Mouse (Mus musculus): ENCODE results near the gene Rabl6. TPM values are rescaled to one million over a fixed set of nuclear protein-coding genes. Genes with fewer than 3 reads are reported as not detected.

Gene Rabl6
- polyA plus RNA-seq, 1 experiment = 158 TPM

DNA sequence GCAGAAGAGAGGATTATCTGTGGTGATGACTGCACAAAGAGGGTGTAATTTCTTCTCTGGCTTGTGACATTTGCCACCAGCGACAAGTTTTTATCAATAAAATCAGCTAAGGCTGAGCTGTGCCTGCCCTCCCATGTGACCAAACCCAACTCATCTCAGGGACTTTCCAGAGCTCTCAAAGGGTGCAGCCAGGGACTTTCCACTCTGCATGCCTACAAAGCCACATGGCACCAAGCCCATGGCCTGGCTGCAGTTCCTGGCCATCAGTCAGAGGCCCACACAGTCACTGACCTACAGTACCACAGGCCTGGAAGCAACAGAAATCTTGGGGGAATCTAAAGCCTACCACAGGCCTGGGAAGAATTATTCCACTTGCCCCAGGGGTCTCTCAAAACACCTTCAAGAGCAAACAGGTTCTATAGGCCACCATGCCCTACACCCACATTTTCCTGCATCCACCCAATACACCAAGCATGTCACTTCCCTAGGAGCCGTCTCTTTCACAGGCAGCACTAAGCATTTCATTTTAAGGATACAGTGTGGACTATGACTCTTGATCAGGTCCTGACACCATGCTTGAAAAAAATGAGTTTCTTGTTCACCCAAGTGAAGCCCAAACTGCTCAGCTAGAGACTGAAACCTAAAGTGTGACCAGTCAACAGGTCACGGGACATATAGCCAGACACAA, 74.0 kb downstream of the Rabl6 start:
- no peak overlapping the region for H3K4me3 ChIP-seq (ENCODE audit: insufficient read depth, low read length)
- TF ChIP-seq CTCF (IDR thresholded peaks at IDR 0.05; ENCODE audit: extremely low read depth, insufficient read depth, low read length) (no peak), POLR2A (IDR thresholded peaks at IDR 0.05; ENCODE audit: extremely low read depth, insufficient read depth, low read length) (no peak)
- H3K27ac ChIP-seq (ENCODE audit: insufficient read depth, low read length) = no peak overlapping the region
- H3K4me1 ChIP-seq (ENCODE audit: control insufficient read depth, insufficient read depth, low read length) = no peaks in the 10 kb centered on the region

DNA sequence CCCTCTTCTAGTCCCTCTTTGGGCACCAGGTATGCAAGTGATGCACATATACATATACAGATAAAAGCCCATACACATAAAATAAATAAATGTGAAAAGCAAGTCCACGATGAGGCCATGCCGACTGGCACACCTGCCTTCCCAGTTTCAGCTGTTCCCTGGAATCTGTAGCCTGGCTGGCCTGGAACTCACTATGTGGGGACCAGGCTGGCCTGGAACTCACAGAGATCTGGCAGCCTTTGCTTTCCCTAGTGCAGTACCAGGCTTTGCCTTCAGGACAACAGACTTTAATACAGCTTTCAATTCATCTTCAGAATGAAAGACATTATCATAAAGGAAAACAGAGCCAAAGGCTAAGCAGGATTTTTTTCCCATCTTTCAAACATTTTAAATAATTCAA, 74.6 kb downstream of the Rabl6 start:
- H3K4me3 ChIP-seq (ENCODE audit: insufficient read depth, low read length) = no peak overlapping the region
- TF ChIP-seq POLR2A (IDR thresholded peaks at IDR 0.05; ENCODE audit: extremely low read depth, insufficient read depth, low read length) (no peak), CTCF (IDR thresholded peaks at IDR 0.05; ENCODE audit: extremely low read depth, insufficient read depth, low read length) (no peak)
- no peaks in the 10 kb centered on the region for H3K4me1 ChIP-seq (ENCODE audit: control insufficient read depth, insufficient read depth, low read length)
- no peak overlapping the region for H3K27ac ChIP-seq (ENCODE audit: insufficient read depth, low read length)

Other genes starting within 250 kb of the Rabl6 start
- 16.6 and 20.4 TPM in 2 replicates for gene Uap1l1, start 242.8 kb downstream of the Rabl6 start, polyA plus RNA-seq (2012; rRNA removed)
- gene Sapcd2, start 236.2 kb downstream of the Rabl6 start, polyA plus RNA-seq (2012; rRNA removed) = 4.0 and 4.4 TPM in 2 replicates
- 15.8 and 19.0 TPM in 2 replicates for gene Entpd2, start 212.6 kb downstream of the Rabl6 start, polyA plus RNA-seq (2012; rRNA removed)
- gene Npdc1, start 209.2 kb downstream of the Rabl6 start, polyA plus RNA-seq (2012; rRNA removed) = 435 and 468 TPM in 2 replicates
- 0.38 and 0.48 TPM in 2 replicates for gene Fut7, start 185.3 kb downstream of the Rabl6 start, polyA plus RNA-seq (2012; rRNA removed)
- 105 and 109 TPM in 2 replicates for gene Abca2, start 179.8 kb downstream of the Rabl6 start, polyA plus RNA-seq (2012; rRNA removed)
- 0.72 and 0.79 TPM in 2 replicates for gene Clic3, start 151.7 kb downstream of the Rabl6 start, polyA plus RNA-seq (2012; rRNA removed)
- gene Paxx, start 147.4 kb downstream of the Rabl6 start, polyA plus RNA-seq (2012; rRNA removed) = 137 TPM in 2 replicates
- 2,250 and 2,426 TPM in 2 replicates for gene Ptgds, start 138.5 kb downstream of the Rabl6 start, polyA plus RNA-seq (2012; rRNA removed)
- gene Lcn12, start 114.6 kb downstream of the Rabl6 start, polyA plus RNA-seq (2012; rRNA removed) = not detected in 2 replicates
- 44.3 and 46.1 TPM in 2 replicates for gene Fbxw5, start 107.8 kb downstream of the Rabl6 start, polyA plus RNA-seq (2012; rRNA removed)
- gene C8g, start 106.8 kb downstream of the Rabl6 start, polyA plus RNA-seq (2012; rRNA removed) = 2.3 and 3.3 TPM in 2 replicates
- 8.4 and 9.1 TPM in 2 replicates for gene Traf2, start 61.6 kb downstream of the Rabl6 start, polyA plus RNA-seq (2012; rRNA removed)
- 270 and 276 TPM in 2 replicates for gene Edf1, start 50.7 kb downstream of the Rabl6 start, polyA plus RNA-seq (2012; rRNA removed)
- 1.1 and 1.2 TPM in 2 replicates for gene Mamdc4, start 33.7 kb downstream of the Rabl6 start, polyA plus RNA-seq (2012; rRNA removed)
- 123 and 129 TPM in 2 replicates for gene Phpt1, start 33.3 kb downstream of the Rabl6 start, polyA plus RNA-seq (2012; rRNA removed)
- gene Ajm1, start 26.8 kb downstream of the Rabl6 start, polyA plus RNA-seq (2012; rRNA removed) = 115 and 125 TPM in 2 replicates
- 0.02 TPM in 1 of 2 replicates, not detected in the other for gene Ccdc183, start 9.2 kb upstream of the Rabl6 start, polyA plus RNA-seq (2012; rRNA removed)
- 73.9 and 82.8 TPM in 2 replicates for gene Tmem141, start 13.5 kb upstream of the Rabl6 start, polyA plus RNA-seq (2012; rRNA removed)
- 0.30 and 0.33 TPM in 2 replicates for gene Fcna, start 19.5 kb upstream of the Rabl6 start, polyA plus RNA-seq (2012; rRNA removed)
- gene Lcn8, start 44.6 kb upstream of the Rabl6 start, polyA plus RNA-seq (2012; rRNA removed) = not detected in 2 replicates
- not detected in 2 replicates for gene Lcn5, start 49.4 kb upstream of the Rabl6 start, polyA plus RNA-seq (2012; rRNA removed)
- gene Lcn6, start 68.3 kb upstream of the Rabl6 start, polyA plus RNA-seq (2012; rRNA removed) = not detected in 2 replicates
- not detected in 2 replicates for gene Lcn10, start 74.2 kb upstream of the Rabl6 start, polyA plus RNA-seq (2012; rRNA removed)
- not detected in 2 replicates for gene Obp2a, start 91.5 kb upstream of the Rabl6 start, polyA plus RNA-seq (2012; rRNA removed)
- 99.6 and 101 TPM in 2 replicates for gene Bmyc, start 98.2 kb upstream of the Rabl6 start, polyA plus RNA-seq (2012; rRNA removed)
- gene Obp2b, start 128.5 kb upstream of the Rabl6 start, polyA plus RNA-seq (2012; rRNA removed) = 0.15 TPM in 1 of 2 replicates, not detected in the other
- not detected in 2 replicates for gene Lcn3, start 157.0 kb upstream of the Rabl6 start, polyA plus RNA-seq (2012; rRNA removed)
- gene Lcn11, start 168.5 kb upstream of the Rabl6 start, polyA plus RNA-seq (2012; rRNA removed) = not detected in 2 replicates
- not detected in 2 replicates for gene Gm13539, start 173.7 kb upstream of the Rabl6 start, polyA plus RNA-seq (2012; rRNA removed)
- not detected in 2 replicates for gene Glt6d1, start 207.3 kb upstream of the Rabl6 start, polyA plus RNA-seq (2012; rRNA removed)
- not detected in 2 replicates for gene Lcn9, start 214.6 kb upstream of the Rabl6 start, polyA plus RNA-seq (2012; rRNA removed)
- 0.08 TPM in 1 of 2 replicates, not detected in the other for gene Sohlh1, start 238.7 kb upstream of the Rabl6 start, polyA plus RNA-seq (2012; rRNA removed)

Data from cortical plate, adult 2 months (tissue).